Mouse (Mus musculus) adrenal gland, adult 2 months (tissue): ENCODE results near the gene Olfr434. TPM values are rescaled to one million over a fixed set of nuclear protein-coding genes. Genes with fewer than 3 reads are reported as not detected.
"Not testable (repeated sequence)": the region's sequence is repeated elsewhere in the genome, so short reads cannot be mapped to it uniquely, and the experiment has no call there.

Experiments
- DNase-seq: peaks from one replicate; pipeline ENCODE4 v3.0.0; 2021
- long read RNA-seq: library from polyadenylated mRNA; stranded (forward); transcript quantifications from one replicate; pipeline ENCODE4 v2.0.0, GENCODE M21; 2021
- polyA plus RNA-seq: library from polyadenylated mRNA; depleted of rRNA; stranded (reverse); fragments of >200 nt; gene quantifications from 2 replicates; pipeline ENCODE4 v1.2.3, GENCODE M21; 2012; rRNA removed
- total RNA-seq, 2 experiments: library from RNA; stranded (reverse); gene quantifications; 2 replicates each; pipeline ENCODE4 v1.2.3; 2021

Gene Olfr434
- total RNA-seq (not detected), polyA plus RNA-seq (not detected in 2 replicates)
- long read RNA-seq, result 0 reads

DNA sequence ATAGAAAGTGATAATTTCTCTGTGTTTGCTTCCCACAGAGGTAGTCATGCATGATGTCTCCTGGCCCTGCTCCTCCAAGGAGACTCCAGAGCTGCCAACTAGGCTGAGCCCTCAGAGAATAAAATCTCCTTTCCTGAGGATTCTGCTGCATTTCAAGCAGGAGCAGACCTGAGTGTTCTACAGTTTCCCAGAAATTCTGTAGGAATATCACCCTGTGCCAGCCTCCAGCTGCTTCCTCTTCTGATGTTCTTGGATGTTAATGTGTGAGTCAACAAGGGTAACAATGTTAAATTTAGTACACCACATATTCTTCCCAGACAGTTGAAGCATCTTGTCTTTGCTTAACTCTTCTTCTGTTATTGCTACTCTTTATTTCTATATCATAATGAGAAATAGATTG, at the start of gene Olfr434:
Olfr434 (plus strand) TSS at position 149 of the 400 bp plus-strand sequence.
- DNase-seq, result not testable (repeated sequence)

DNA sequence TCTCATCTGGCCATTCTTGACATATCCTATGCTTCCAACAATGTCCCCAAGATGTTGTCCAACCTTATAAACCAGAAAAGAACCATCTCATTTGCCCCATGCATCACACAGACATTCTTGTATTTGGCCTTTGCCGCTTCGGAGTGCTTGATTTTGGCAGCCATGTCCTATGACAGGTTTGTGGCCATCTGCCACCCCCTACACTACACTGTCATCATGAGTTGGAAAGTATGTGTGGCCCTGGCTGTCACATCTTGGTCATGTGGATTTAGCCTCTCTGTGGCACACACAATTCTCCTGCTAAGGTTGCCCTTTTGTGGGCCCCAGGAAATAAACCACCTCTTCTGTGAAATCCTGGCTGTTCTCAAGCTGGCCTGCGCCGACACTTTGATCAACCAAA, 45.6 kb upstream of the Olfr434 start:
- no peak for DNase-seq

DNA sequence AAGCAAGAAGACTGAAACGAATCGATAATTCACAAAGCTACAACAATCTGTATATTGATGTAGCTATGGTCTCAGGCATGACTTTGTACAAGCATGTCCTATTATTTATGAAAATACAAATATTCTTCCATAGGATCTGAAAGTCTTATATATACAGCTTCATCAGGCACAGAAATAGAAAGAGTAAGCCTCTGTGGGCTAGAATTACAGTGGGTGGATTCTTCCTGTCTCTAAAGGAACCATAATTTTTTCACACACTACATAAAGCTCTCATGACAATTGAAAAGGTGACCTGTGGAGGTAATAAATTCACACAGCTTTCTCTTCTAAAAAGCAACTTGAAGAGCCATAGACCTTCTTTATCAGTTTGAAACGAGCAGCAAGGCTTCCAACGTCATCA, 41.0 kb upstream of the Olfr434 start, which contains the start of gene Olfr13:
Olfr13 (plus strand) TSS at position 301 of the 400 bp plus-strand sequence.
- DNase-seq, result no peak

DNA sequence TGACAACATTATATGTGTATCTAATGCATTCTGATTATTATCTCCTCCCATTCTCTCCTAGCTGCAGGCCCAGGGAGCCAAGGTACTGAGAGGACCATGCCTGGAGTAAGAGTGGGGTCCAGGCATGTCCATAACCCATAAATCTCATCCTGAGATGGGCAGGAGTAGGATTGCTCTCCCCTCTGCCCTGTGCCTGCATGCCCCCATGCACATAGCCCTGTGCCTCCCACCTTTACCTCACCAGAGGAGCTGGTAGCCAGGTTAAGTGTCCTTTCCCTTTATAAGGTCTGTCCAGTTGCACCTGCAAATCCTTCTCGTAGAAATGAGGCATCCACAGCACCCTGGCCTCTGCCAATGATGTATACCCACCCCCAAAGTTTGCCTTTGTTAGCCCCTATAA, 34.7 kb upstream of the Olfr434 start:
- DNase-seq, result no peak

DNA sequence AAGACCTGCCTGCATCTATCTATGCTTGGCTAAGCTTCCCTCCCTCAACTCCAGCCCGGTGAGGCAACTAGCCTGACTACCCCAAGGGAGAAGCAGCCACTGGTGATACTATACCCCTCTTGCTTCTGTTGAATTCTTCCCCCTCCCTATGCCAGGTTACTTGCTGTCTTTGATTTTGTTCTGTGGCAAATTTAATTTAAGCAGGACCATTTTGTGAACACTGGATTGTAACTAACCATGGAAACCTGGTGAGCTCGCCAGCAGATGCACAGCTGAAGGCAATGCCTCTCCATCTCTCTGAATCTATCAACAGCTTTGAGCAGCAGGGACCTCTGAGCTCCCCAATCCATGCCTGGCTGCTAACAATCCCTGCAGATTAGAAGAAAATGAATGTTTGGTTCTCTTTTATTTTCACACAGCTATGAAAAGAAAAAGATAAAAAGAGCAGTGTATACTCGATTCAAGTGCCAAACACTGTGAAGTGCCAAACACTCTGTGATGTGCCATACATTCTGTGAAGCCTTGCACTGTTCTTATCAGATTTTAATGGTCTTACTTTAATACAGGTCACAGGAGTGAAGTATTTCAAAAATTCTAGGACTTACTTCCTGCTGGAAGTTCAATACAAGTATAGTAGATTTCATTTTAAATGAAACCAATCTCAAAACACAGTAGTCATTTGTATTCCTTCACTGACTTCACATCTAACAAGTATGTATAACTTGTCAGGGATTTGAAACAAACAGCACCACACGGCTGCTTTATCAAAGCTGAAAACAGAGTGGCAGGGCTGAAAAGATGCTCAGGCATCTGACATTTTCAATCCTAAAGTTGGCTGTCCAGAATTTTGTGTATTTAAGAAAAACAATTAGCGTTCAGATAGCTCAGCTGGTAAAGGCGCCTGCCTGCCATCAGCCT, 34.0 kb upstream of the Olfr434 start:
- DNase-seq, result no peak

DNA sequence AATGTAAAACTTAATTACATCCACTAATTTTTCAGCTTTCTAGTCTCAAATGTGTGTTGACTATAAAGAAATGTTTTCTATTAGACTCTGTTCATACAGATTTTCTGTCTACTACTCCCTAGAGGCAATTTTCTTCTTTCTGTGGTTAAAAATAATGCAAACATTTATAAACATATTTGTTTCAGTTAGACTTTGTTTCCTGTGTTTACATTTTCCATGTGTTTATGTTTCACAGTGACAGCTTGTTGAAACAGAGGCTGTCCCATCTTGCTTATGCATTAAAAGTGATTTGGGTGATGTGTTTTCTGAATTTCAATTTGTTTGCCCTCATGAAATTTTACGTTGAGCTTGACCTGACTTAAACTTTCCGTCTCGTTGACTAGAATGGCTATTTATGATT, 21.8 kb upstream of the Olfr434 start:
- no peak for DNase-seq

DNA sequence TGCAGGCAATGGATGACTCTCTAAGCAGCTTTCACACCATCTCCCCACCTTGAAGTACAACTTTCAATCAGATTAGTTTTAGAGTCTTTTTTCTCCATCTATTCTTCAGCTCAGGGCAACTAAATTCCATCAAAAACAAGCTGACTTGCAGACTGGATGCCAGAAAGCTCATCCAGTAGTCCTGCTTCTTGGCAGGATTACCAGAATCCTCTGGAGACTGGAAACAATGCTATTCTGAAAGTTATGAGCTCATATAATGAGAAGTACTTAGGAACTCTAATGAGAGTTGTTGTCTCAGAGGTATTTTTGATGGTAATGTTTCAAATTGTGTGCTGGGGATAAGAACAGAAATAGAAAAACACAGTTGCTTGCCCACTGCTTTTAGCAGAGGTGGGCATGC, 16.0 kb upstream of the Olfr434 start, which contains the start of gene Olfr435:
Olfr435 (plus strand) TSS at position 366 of the 400 bp plus-strand sequence.
- no peak for DNase-seq

DNA sequence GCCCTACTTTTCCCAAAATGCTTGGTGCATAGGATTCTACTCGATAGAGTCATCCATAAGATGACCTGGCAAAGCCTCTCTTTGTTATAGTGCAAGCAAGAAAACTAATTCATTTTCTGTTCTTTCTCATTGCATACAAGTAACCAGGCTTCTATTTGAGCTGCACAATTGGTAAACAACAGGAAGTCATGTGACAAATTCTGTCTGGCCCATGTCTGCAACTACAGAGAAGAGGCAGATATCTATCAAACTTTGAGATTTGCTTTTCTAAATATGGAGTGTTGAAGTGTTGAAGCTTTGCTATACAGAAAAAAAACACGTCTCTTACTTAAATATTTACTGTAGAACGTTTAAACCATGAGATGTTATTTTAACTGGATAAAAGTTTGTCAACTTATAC, 14.7 kb upstream of the Olfr434 start:
- DNase-seq, result no peak

DNA sequence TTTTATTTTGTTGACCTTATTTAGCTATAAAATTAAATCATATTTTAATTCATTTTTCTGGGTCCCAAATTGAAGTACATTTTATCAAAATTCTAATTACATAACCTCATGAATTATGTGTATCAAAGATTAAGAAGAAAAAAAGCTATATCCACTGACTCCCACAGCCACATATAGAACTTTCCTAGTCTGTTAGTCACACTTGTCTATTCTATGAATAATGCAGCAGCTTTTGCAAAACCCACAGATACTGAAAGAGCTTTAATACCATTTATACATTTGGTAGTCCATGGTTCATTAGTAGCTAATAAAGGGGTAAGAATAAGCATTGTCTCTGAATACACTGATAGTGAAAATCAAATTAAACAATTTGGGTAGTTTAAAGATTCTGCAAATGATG, 10.0 kb upstream of the Olfr434 start:
- no peak for DNase-seq

DNA sequence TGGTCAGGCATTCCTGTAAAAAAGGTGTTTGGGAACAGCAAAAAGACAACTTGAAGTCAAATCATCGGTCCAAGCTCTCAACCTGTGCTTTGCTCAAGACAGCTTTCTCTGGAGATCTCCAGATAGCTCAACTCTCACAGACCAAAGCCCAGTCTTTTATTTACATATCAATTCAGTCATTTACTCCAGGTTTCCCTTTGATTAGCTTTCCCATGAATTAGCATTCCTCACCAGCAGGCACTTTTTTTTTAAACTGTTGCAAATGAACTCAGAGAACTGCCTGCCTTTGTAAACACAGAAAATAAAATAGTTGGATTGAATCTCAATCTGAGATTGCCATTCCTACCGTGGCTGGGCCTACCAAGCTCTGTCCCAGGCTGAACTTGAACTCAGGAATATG, 7.5 kb upstream of the Olfr434 start:
- no peak for DNase-seq

DNA sequence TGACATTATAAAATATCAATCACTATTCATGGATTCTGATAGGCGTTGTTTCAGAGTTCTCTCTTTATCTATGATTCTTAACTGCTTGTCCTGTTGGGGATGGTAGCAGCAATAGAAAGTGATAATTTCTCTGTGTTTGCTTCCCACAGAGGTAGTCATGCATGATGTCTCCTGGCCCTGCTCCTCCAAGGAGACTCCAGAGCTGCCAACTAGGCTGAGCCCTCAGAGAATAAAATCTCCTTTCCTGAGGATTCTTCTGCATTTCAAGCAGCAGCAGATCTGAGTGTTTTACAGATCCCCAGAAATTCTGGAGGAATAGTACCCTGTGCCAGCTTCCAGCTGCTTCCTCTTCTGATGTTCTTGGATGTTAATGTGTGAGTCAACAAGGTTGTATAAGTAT, 18.4 kb downstream of the Olfr434 start, which contains the start of gene Olfr47:
Olfr47 (plus strand) TSS at position 275 of the 400 bp plus-strand sequence.
- DNase-seq, result not testable (repeated sequence)

DNA sequence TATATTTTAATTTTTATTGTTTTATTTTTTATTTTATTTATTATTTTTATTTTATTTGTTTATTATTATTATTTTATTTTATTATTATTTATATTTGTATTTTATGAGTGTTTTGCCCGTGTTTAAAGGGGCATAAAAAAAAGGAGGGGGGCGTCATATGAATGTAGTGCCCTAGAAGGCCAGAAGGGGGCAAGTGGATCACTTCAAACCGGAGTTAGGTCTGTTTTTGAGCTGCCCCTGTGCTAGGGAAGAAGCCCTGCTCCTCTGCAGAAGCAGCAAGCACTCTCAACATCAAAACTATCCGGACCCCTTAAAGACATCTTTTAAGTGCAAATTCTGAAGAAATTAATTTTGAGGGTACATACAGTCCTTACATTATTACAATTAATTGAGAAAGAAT, 29.2 kb downstream of the Olfr434 start:
- DNase-seq, result no peak

DNA sequence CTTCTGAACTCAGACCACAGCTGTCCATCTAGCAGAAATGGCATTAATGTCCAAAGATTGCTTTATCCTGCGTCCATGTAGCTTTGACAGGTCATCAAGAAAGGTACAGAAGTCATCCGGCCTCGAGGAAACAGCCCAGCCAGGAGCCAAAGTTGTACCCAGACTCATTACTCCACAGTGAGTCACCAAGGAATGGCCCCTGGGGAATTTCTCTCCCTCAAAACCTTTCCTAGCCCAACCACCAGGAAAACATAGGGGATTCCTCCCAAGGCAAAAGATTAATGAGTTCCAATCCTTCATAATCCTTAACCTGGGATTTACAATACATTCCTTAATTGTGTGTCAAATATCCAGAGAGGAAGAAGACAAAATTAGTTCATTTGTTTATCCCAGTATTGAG, 34.6 kb downstream of the Olfr434 start:
- no peak for DNase-seq

DNA sequence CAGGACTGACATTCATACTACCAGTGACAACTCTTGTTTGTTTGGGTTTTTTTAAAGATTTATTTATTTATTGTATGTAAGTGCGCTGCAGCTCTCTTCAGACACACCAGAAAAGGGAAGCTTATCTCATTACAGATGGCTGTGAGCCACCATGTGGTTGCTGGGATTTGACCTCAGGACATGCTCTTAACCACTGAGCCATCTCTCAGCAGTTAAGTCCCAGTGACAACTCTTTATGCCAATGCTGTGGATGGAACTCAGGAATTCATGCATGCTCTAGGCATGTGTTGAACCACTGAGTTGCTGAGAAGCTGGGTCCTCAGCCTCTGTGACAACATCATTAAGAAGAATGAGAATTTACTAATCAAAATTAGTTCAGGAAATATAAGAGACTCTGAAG, 40.2 kb downstream of the Olfr434 start:
- DNase-seq, result no peak

DNA sequence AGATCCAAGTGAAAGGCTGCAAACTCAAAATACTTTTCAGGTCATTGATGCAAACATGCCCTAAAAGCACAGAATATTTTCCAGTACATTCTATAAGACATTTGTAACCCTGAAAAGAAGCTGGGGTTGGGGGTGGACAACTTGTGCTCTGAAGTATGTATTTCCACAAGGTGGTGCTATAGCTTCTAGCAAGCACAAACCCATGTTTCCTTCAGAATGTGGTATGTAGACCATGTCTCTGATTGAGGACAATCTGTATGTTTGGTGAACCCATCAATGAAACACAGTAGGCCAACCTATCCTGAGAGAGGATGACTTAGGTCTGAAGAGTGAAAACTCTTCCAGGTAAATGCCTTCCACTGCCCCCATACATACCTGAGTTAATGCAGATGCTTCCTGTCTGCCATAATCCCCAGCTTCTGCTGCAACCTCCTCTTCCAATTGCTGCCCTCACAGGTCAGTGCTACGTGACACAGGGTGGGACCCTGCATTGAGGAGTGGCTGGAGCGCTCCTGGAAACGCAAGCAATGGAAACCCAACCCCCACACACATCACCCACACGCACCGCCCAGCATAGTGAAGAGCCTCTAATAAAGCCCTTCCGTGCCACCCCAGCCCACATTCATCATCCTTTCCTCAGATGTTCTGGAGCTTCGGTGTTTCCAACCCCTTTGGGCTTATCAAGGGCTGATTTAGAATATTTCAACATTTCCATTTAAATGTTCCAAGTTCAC, 41.5 kb downstream of the Olfr434 start:
- no peak for DNase-seq

DNA sequence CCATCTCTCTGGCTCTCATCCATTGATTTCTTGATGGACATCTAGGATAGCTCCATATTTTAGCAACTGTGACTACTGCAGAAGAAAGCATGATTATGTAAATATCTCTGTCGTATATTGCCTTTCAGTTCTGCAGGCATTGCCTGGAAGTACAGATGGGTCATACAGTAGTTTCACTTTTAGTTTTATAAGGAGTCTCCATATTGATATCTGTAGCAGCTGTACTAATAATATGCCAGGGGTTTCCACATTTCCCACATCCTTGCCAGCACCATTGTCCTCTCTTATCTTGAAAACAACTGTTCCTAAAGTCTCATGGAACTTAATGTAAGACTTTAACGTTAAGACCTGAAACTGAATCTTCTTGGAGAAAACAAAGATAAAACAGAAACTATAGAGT, 47.9 kb downstream of the Olfr434 start:
- no peak for DNase-seq

DNA sequence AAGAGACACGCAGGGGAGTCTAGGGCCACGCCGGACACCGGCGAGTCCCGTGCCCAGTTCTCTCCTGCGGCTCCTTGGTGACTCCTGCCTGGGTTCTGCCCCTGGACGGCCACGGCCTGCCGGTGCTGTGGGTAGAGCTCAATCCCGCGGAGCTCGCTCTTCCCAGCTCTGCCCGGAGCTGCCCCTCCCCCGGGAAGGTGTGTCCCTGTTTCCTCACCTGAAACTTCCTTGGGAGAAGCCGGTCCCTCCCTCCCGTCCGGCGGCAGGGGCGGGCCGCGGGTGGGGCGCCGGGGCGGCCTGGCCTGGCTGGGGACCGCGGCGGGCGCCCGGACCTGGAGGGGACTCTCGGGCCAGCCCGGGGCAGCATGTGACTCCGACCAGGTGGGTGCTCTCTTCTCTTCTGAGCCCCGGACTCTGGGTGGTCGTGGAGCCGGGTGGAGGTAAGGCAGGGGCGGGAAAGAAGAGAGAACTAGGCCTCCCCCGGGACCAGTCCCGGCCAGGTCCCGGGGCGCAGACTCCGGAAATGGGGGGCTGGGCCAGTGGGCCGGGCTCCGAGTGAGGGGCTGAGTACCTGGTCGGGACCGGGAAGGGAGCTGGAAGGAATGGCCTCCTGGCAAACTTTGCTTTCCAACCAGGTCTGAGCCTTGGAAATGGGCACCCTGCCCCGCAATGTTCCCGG, 52.7 kb downstream of the Olfr434 start, which contains the start of gene Arhgef5:
Arhgef5 (plus strand) TSS at position 220 of the 679 bp plus-strand sequence.
- peak; percentile 84 for DNase-seq

DNA sequence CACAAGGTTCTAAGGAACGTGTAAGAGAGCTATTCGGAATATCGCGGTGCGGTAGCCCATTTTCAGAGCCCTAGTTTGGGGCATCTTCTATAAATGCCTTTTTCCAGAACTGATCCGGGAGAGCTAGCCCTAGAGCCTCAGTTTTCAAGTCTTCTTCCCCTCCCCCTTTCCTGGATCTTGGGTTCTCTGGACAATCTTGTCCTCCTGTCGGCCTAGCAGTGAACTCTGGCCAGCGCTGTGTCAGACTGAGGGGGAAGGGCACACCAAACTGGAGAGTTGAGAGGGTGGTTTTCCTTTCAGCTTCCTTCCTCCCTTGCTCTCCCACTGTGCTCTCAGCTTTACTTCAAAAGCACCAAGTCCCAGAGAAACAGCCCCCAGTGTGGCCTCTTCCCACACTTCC, 53.5 kb downstream of the Olfr434 start:
- DNase-seq, result peak; percentile 50
